Mouse (Mus musculus): ENCODE measurements around the gene Trib2.

- TF ChIP-seq CHD2 (IDR thresholded peaks at IDR 0.05; ENCODE audit: low read depth, low read length) (no peak), ZNF384 (IDR thresholded peaks at IDR 0.05; ENCODE audit: low read depth, low read length) (no peak)
These were observed 7.5 kb downstream of the Trib2 start for GRCm38 (mm10) chr12:15809249-15809648.

All from ES-E14 (cell line).